Mouse (Mus musculus) liver, postnatal 0 days (tissue): Measurements from ENCODE around the gene Brpf3. TPM values are rescaled to one million over a fixed set of nuclear protein-coding genes. Genes with fewer than 3 reads are reported as not detected.
"Not testable (repeated sequence)": the region's sequence is repeated elsewhere in the genome, so short reads cannot be mapped to it uniquely, and the experiment has no call there.

Experiments used
- ATAC-seq: fragments of 200-750 bp; cut with Nextera tagmentation; 2 replicates; pipeline ENCODE4 v1.8.0; 2017; ENCODE audit warnings: mild to moderate bottlenecking, moderate library complexity
- DNase-seq: peaks from one replicate; pipeline ENCODE4 v3.0.0-alpha.2; 2016
- H3K27ac ChIP-seq: fragments of 300-500 bp; sonication (generic); 2 replicates; pipeline ENCODE4 v1.5.1; 2014; ENCODE audit warnings: antibody characterized with exemption, moderate library complexity, mild to moderate bottlenecking, low read depth
- H3K27me3 ChIP-seq: fragments of 300-500 bp; sonication (generic); 2 replicates; pipeline ENCODE4 v1.6.1; 2014; ENCODE audit warnings: low read length, control low read depth, mixed read lengths; ENCODE audit not compliant: insufficient read depth
- H3K36me3 ChIP-seq: fragments of 300-500 bp; sonication (generic); replicated peaks from 2 replicates; pipeline ENCODE4 v1.6.1; 2014; ENCODE audit warnings: mild to moderate bottlenecking, control low read depth, low read length, moderate library complexity, mixed read lengths; ENCODE audit not compliant: insufficient read depth
- H3K4me1 ChIP-seq: fragments of 300-500 bp; sonication (generic); 2 replicates; pipeline ENCODE4 v1.6.1; 2014; ENCODE audit warnings: antibody characterized with exemption, mild to moderate bottlenecking, control low read depth; ENCODE audit not compliant: insufficient read depth
- H3K4me2 ChIP-seq: fragments of 300-500 bp; sonication (generic); 2 replicates; pipeline ENCODE4 v1.6.1; 2014; ENCODE audit warnings: low read depth, mild to moderate bottlenecking, low read length, moderate library complexity, mixed read lengths
- H3K4me3 ChIP-seq: fragments of 300-500 bp; sonication (generic); 2 replicates; pipeline ENCODE4 v1.5.1; 2014; ENCODE audit warnings: low read depth, low read length
- H3K9ac ChIP-seq: fragments of 300-500 bp; sonication (generic); replicated peaks from 2 replicates; pipeline ENCODE4 v1.6.1; 2014; ENCODE audit warnings: mild to moderate bottlenecking, moderate library complexity
- H3K9me3 ChIP-seq: fragments of 300-500 bp; sonication (generic); 2 replicates; pipeline ENCODE4 v1.6.1; 2016; ENCODE audit warnings: mild to moderate bottlenecking, control low read depth, low read length, mixed read lengths
- CTCF ChIP-seq: sonication (generic); IDR thresholded peaks from 2 replicates; pipeline ENCODE4 v1.5.1; 2016; ENCODE audit warnings: antibody characterized with exemption, low read depth
- EP300 ChIP-seq: IDR thresholded peaks from 2 replicates; pipeline ENCODE4 v1.6.1; 2016; ENCODE audit warnings: antibody characterized with exemption, low read depth, mild to moderate bottlenecking
- WGBS: fragments of 180-500 bp; shearing (Covaris S2); extraction: QIAGEN DNeasy Blood & Tissue Kit; methylation state at CpG from one replicate; pipeline ENCODE4 v1.1.7; 2014; ENCODE audit not compliant: insufficient replicate concordance; 5-methylcytosine and 5-hydroxymethylcytosine counted together
- polyA plus RNA-seq: library from polyadenylated mRNA; unstranded; fragments of >200 nt; fragmentation: Nextera tagmentation; extraction: Ambion mirVana; gene quantifications from 2 replicates; pipeline ENCODE4 v1.2.1, GENCODE M21; 2015

Brpf3 gene
- polyA plus RNA-seq, 1 experiment from 2014 or later, result 33.9 TPM

DNA sequence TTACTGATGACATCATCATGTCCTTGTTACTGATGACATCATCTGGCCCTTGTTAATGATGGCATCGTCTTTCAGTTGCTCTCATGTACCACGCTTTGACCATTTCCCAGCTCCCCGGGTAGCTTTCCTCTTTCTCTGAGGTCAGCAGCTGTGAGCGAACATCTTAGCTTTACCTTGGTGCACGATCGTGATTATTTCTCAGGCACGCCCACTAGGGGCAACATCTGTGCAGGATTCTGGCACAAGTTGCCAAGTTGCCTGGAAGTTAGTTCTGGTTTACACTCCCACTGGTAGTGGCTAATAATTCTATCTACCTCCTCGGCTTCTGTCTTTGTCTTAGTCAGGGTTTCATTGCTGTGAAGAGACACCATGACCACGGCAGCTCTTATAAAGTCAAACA, 31.1 kb downstream of the Brpf3 start:
- H3K4me2 ChIP-seq, result peak overlapping the region; percentile 24; the same call in 1 of the 2 replicates
- peak overlapping the region; percentile 93 for H3K27ac ChIP-seq
- 81% methylated on average over 9 of the region's 9 CpGs for WGBS

DNA sequence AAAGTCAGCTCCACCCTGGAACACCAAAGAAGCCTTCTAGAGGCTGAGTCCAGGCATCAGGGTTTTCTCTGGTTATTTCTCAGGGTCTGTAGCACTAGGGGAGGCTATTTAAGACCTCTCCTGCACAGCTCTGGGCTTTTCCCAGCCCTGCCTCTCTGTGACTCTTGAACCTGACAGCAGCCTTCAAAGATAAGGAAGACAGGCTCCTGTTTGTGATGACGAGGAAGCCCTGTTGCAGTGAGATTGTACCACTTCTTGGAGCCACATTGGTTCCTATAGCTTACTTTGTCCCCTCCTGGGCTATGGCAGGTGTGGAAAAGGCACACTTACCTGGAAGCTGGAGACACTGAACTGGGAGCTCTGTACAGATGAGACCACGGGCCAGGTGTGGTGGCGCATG, 32.0 kb downstream of the Brpf3 start:
- Histone ChIP-seq H3K9ac (peak overlapping the region; percentile 41; the same call in 1 of the 2 replicates), H3K36me3 (peaks cover 89% of the 10 kb centered on the region), H3K27ac (peak overlapping the region; percentile 93), H3K4me3 (no peak overlapping the region), H3K4me1 (peaks cover 34% of the 10 kb centered on the region), H3K27me3 (no peaks in the 10 kb centered on the region), H3K9me3 (no peaks in the 10 kb centered on the region), H3K4me2 (peak overlapping the region; percentile 24)
- DNase-seq (peak; percentile 43), ATAC-seq (peak; percentile 73)
- WGBS, result 69% methylated on average over 3 of the region's 3 CpGs
- TF ChIP-seq EP300 (peak; percentile 95), CTCF (0 out of 2 replicates have a peak, but pooled peaks have one; percentile 1)

More for the DNA sequence above, 31.1 kb downstream of the Brpf3 start:
- H3K4me3 ChIP-seq, result no peak overlapping the region
- ATAC-seq, result no peak
- no peaks in the 10 kb centered on the region for H3K27me3 ChIP-seq
- H3K36me3 ChIP-seq, result peaks cover 89% of the 10 kb centered on the region
- 0 out of 2 replicates have a peak overlapping the region, but pooled peaks have one; percentile 41 for H3K9ac ChIP-seq
- peak; percentile 42 for DNase-seq
- H3K9me3 ChIP-seq, result no peaks in the 10 kb centered on the region
- TF ChIP-seq EP300 (no peak), CTCF (peak; percentile 59)
- peaks cover 36% of the 10 kb centered on the region for H3K4me1 ChIP-seq

DNA sequence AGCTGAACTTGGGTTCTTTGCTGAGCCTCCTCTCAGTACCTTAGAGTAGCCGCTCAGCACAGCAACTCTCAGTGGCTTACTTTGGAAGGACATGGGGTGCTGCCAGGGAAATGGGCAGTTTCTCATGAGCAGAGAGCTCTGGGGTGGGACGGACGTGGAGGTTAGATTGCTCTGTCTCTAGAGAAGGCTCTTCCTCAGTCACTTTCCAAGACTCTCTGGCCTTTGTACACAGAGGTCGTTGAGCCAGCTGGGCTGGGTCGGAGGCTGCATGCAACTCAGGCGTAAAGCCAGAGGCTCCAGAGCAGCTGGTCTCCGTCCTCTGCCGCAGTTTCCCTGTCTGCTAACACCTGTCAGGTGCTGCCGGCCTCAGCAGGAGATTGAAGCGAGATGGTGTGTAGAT, 33.8 kb downstream of the Brpf3 start:
- Histone ChIP-seq H3K9me3 (no peaks in the 10 kb centered on the region), H3K9ac (no peak overlapping the region), H3K4me3 (no peak overlapping the region), H3K27ac (no peak overlapping the region), H3K36me3 (peaks cover 89% of the 10 kb centered on the region), H3K4me2 (no peak overlapping the region), H3K4me1 (peaks cover 25% of the 10 kb centered on the region), H3K27me3 (no peaks in the 10 kb centered on the region)
- no peak for DNase-seq
- TF ChIP-seq CTCF, result no peak
- TF ChIP-seq EP300, result no peak
- ATAC-seq, result no peak
- WGBS, result 77% methylated on average over 10 of the region's 10 CpGs

DNA sequence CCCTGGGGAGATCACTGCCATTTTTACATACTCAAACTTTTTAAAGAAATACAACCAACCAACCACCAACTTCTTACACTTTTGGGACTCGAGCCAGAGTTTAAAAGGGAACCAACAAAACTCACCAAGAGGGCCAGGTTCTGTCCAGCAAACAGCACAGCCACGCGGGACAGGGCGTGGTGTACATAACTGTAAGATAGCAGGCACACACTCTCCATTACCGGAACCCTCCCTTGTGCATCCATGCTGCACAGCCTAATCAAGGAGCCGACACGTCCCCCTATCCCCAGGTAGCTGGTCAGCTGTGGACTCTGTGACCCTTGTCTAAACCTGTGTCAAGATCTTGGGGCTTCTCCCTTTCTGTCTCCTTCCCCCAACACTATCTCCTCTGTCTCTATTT, 37.0 kb downstream of the Brpf3 start:
- Histone ChIP-seq H3K4me3 (no peak overlapping the region), H3K36me3 (peaks cover 60% of the 10 kb centered on the region), H3K4me2 (no peak overlapping the region), H3K27ac (0 out of 2 replicates have a peak overlapping the region, but pooled peaks have one; percentile 11), H3K9ac (no peak overlapping the region), H3K9me3 (peaks cover 5% of the 10 kb centered on the region; the same call in 1 of the 2 replicates), H3K27me3 (no peaks in the 10 kb centered on the region), H3K4me1 (no peaks in the 10 kb centered on the region)
- DNase-seq (no peak), ATAC-seq (no peak)
- WGBS, result 78% methylated on average over 7 of the region's 7 CpGs
- no peak for TF ChIP-seq EP300
- no peak for TF ChIP-seq CTCF

DNA sequence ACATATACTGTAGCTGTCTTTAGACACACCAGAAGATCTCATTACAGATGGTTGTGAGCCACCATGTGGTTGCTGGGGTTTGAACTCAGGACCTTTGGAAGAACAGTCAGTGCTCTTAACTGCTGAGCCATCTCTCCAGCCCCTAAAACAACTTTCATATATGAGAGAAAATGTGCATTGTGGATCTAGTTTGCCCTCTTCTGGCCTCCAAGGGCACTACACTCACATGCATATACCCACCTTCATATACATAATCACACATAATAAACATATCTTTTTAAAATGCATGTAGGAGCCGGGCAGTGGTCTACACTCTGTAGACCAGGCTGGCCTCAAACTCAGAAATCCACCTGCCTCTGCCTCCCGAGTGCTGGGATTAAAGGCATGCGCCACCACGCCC, 41.1 kb downstream of the Brpf3 start:
- not testable (repeated sequence) for ATAC-seq
- TF ChIP-seq CTCF, result peak; percentile 63
- WGBS, result 97% methylated on average over 4 of the region's 4 CpGs

DNA sequence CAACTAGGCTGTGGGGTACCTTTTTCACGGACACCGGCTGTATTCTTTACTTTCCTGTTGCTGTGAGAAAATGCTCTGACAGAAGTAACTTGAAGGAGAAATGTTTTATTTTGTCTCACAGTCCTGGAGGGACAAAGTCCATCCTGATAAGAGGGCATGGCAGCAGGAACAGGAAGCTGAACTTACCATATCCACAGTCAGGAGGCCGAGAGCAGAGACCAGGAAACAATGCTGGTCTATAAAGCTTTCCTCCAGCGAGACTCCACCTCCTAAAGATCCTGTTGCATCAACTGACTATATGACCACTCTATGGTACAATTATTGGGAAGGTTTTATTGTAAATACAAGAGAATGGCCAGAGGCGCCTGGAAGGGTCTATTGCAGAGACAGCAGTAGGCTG, 42.8 kb downstream of the Brpf3 start:
- peaks cover 9% of the 10 kb centered on the region for H3K36me3 ChIP-seq
- H3K9ac ChIP-seq, result no peak overlapping the region
- DNase-seq, result no peak
- no peaks in the 10 kb centered on the region for H3K27me3 ChIP-seq
- peaks cover 8% of the 10 kb centered on the region for H3K4me1 ChIP-seq
- H3K27ac ChIP-seq, result no peak overlapping the region
- TF ChIP-seq CTCF, result no peak
- no peak for TF ChIP-seq EP300
- 75% methylated on average over 5 of the region's 5 CpGs for WGBS
- H3K4me2 ChIP-seq, result no peak overlapping the region
- no peak for ATAC-seq
- peaks cover 5% of the 10 kb centered on the region; the same call in 1 of the 2 replicates for H3K9me3 ChIP-seq
- no peak overlapping the region for H3K4me3 ChIP-seq

More for the DNA sequence above, 41.1 kb downstream of the Brpf3 start:
- not testable (repeated sequence) for H3K4me3 ChIP-seq, H3K9ac ChIP-seq, H3K4me2 ChIP-seq, H3K27me3 ChIP-seq, H3K9me3 ChIP-seq, H3K27ac ChIP-seq, H3K4me1 ChIP-seq, DNase-seq
- H3K36me3 ChIP-seq, result peaks cover 25% of the 10 kb centered on the region
